Mouse (Mus musculus) layer of hippocampus, postnatal 25 days (tissue): ENCODE data around the gene Lrrc75a. TPM values are rescaled to one million over a fixed set of nuclear protein-coding genes. Genes with fewer than 3 reads are reported as not detected.

Experiments
- DNase-seq, 2 experiments: peaks; one replicate each; pipeline ENCODE4 v3.0.0; 2022; ENCODE audit warnings: mixed read lengths in 2 of 2, low spot score in 1 of 2; ENCODE audit errors: extremely low spot score in 1 of 2
- total RNA-seq, 2 experiments: library from RNA; stranded (reverse); gene quantifications; 2 replicates each; pipeline ENCODE4 v1.2.3; 2021

Gene Lrrc75a
- total RNA-seq, 2 experiments from 2014 or later, result 8.1 to 9.9 TPM

DNA sequence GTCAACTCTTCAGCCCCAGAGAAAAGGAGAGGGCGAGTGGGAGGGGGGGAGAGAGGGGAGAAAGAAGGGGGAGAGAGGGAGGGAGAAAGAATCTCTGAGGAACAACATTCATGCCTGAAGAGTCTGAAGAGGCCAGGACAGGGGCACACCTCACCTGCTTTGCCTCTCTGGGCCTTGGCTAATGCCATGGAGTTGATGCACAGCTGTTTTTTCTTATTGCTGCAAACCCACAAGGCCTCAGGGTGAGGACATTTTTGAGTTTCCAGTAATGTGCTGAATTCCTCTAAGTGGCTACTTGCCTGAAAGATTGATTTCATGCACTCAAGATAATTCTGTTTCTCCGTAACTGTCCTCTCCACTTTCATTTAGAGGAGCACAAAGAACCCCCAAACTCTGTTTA is 90.2 kb downstream of the Lrrc75a start:
- DNase-seq, result no peak

DNA sequence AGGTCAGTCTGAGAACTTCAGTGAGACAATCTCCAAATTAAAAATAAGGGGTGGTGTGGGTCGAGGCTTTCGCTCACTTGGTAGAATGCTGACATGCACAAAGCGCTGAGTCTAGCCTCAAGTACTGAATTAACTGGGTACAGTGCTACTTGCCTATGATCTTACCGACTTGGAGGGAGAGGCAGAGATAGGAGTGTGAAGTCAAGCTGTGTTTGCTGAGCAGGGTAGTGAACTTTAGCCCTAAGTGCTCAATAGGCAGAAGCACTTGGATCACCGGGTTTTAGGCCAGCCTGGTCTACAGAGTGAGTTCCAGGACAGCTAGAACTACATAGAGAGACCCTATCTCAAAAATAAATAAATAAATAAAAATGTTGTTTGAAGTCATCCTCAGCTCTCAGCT is 91.1 kb downstream of the Lrrc75a start:
- DNase-seq, result no peak

DNA sequence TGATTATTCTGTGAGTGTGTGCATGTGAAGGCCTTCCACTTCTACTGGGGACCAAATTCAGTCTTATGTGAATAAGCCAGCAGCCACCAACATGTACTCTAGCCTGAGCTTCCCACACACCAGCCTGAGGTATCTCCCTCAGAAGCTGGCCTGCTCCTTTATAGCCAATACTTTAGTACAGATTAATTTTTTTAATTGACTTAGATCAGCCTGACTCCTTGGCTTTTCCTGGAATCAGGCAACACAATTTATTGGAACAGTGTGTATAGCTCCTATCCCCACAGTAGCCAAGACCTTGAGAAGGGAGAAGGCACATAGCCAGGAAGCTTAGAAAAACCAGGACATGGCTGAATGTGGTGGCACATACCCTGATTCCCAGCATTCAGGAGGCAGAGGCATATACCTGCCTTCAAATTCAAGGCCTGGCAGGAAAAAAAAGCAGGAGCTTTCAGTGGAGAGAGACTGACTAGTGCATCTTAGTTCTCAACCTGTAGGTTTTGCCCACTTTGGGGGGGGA is 92.4 kb downstream of the Lrrc75a start:
- DNase-seq, result no peak

DNA sequence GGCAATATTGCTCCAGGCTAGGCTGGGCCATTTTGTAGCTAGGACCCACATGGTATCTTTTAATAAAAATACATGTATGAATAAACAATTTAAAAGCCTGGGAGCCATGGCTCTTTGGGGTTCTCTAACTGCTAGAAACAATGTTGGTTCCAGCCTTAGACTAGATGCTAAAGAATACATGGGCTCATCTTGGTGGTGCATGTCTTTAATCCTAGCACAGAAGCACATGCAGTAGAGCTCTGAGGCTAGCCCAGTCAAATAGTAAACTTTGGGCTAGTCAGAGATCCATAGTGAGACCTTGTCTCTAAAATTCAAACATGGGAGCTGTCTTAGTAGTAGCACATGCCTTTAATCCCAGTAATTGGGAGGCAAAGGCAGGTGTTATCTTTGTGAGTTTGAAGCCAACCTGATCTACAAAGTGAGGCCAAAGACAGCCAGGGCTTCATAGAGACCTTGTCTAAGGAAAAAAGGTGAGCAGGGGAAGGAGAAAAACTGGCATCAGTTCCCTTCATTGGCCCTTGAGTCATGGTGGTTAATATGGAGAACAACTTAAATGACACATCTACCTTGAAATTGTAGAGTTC is 93.3 kb downstream of the Lrrc75a start:
- DNase-seq, result no peak

Other genes with a start within 250 kb of the Lrrc75a start
- 1 to 10 TPM; 6.0 to 7.5 TPM for gene Pigl, start 190.1 kb downstream of the Lrrc75a start, total RNA-seq
- 100 to 1,000 TPM; 251 to 321 TPM for gene Ncor1, start 190.0 kb downstream of the Lrrc75a start, total RNA-seq
- 10 to 100 TPM; 41.1 to 44.8 TPM for gene Cenpv, start 109.3 kb downstream of the Lrrc75a start, total RNA-seq
- 1,000 to 10,000 TPM; 1,687 to 1,997 TPM for gene Ubb, start 97.4 kb downstream of the Lrrc75a start, total RNA-seq
- gene Trpv2, start 74.0 kb downstream of the Lrrc75a start, total RNA-seq, result 10 to 100 TPM; 14.3 to 16.0 TPM
- gene Mmgt2, start 141 bp upstream of the Lrrc75a start, total RNA-seq, result 10 to 100 TPM; 16.5 to 17.9 TPM
- 10 to 100 TPM; 15.5 to 19.2 TPM for gene Zfp287, start 83.4 kb upstream of the Lrrc75a start, total RNA-seq
- not detected for gene Gm10428, start 104.6 kb upstream of the Lrrc75a start, total RNA-seq
- gene Zfp286, start 140.9 kb upstream of the Lrrc75a start, total RNA-seq, result 10 to 100 TPM; 21.9 to 22.8 TPM
- 1 to 10 TPM; 2.2 to 2.5 TPM for gene Trim16, start 171.7 kb upstream of the Lrrc75a start, total RNA-seq
- 1 to 10 TPM; 1.3 to 1.6 TPM for gene Fbxw10, start 198.5 kb upstream of the Lrrc75a start, total RNA-seq
- 10 to 100 TPM; 28.9 to 30.2 TPM for gene Tvp23b, start 230.9 kb upstream of the Lrrc75a start, total RNA-seq